Mouse (Mus musculus): ENCODE data around the gene Olfr1373. TPM values are rescaled to one million over a fixed set of nuclear protein-coding genes. Genes with fewer than 3 reads are reported as not detected.
"Not testable (repeated sequence)": the region's sequence is repeated elsewhere in the genome, so short reads cannot be mapped to it uniquely, and the experiment has no call there.

Gene Olfr1373
- polyA plus RNA-seq, 1 experiment from 2014 or later, result not detected

GRCm38 (mm10) chr11:52128316-52129061 is 16.8 kb downstream of the Olfr1373 start:
- Histone ChIP-seq H3K4me1 (peaks cover 3% of the 10 kb centered on the region; the same call in 1 of the 2 replicates), H3K36me3 (peaks cover 18% of the 10 kb centered on the region), H3K27me3 (replicated peaks) (no peaks in the 10 kb centered on the region), H3K4me3 (replicated peaks) (no peak overlapping the region), H3K9me3 (replicated peaks) (no peaks in the 10 kb centered on the region), H3K9ac (replicated peaks) (no peak overlapping the region), H3K27ac (replicated peaks) (no peak overlapping the region), H3K4me2 (no peak overlapping the region)
- ATAC-seq (ENCODE audit: low FRiP score), result no peak
- 63% methylated on average over 5 of the region's 5 CpGs for WGBS

- no peak overlapping the region for H3K27ac ChIP-seq (replicated peaks)
- H3K27me3 ChIP-seq (replicated peaks), result no peaks in the 10 kb centered on the region
- WGBS, result 83% methylated on average over 5 of the region's 5 CpGs
- no peak overlapping the region for H3K4me2 ChIP-seq
- H3K36me3 ChIP-seq, result peaks cover 22% of the 10 kb centered on the region
- peaks cover 3% of the 10 kb centered on the region; the same call in 1 of the 2 replicates for H3K4me1 ChIP-seq
- H3K9me3 ChIP-seq (replicated peaks), result no peaks in the 10 kb centered on the region
- ATAC-seq (ENCODE audit: low FRiP score), result no peak
- no peak overlapping the region for H3K4me3 ChIP-seq (replicated peaks)
- H3K9ac ChIP-seq (replicated peaks), result no peak overlapping the region
Measured at GRCm38 (mm10) chr11:52127760-52128159, 17.6 kb downstream of the Olfr1373 start.

- Histone ChIP-seq H3K9ac (replicated peaks) (no peak overlapping the region), H3K4me3 (replicated peaks) (no peak overlapping the region), H3K27ac (replicated peaks) (no peak overlapping the region), H3K4me2 (no peak overlapping the region), H3K9me3 (replicated peaks) (no peaks in the 10 kb centered on the region), H3K36me3 (peaks cover 28% of the 10 kb centered on the region), H3K4me1 (peaks cover 3% of the 10 kb centered on the region; the same call in 1 of the 2 replicates), H3K27me3 (replicated peaks) (no peaks in the 10 kb centered on the region)
- no peak for ATAC-seq (ENCODE audit: low FRiP score)
- WGBS, result 63% methylated on average over 3 of the region's 3 CpGs
Measured at GRCm38 (mm10) chr11:52127169-52127568, 18.2 kb downstream of the Olfr1373 start.

- peaks cover 3% of the 10 kb centered on the region; the same call in 1 of the 2 replicates for H3K4me1 ChIP-seq
- ATAC-seq (ENCODE audit: low FRiP score), result no peak
- no peak overlapping the region for H3K9ac ChIP-seq (replicated peaks)
- no peak overlapping the region for H3K4me2 ChIP-seq
- no peaks in the 10 kb centered on the region for H3K27me3 ChIP-seq (replicated peaks)
- no peak overlapping the region for H3K4me3 ChIP-seq (replicated peaks)
- 93% methylated on average over 4 of the region's 4 CpGs for WGBS
- H3K9me3 ChIP-seq (replicated peaks), result no peaks in the 10 kb centered on the region
- no peak overlapping the region for H3K27ac ChIP-seq (replicated peaks)
- H3K36me3 ChIP-seq, result peaks cover 53% of the 10 kb centered on the region
Measured at GRCm38 (mm10) chr11:52124468-52124867, 20.9 kb downstream of the Olfr1373 start.

GRCm38 (mm10) chr11:52122045-52122444 is 23.3 kb downstream of the Olfr1373 start:
- ATAC-seq (ENCODE audit: low FRiP score), result no peak
- Histone ChIP-seq H3K9ac (replicated peaks) (no peak overlapping the region), H3K4me3 (replicated peaks) (no peak overlapping the region), H3K4me1 (no peaks in the 10 kb centered on the region), H3K27ac (replicated peaks) (no peak overlapping the region), H3K27me3 (replicated peaks) (no peaks in the 10 kb centered on the region), H3K4me2 (no peak overlapping the region), H3K9me3 (replicated peaks) (no peaks in the 10 kb centered on the region), H3K36me3 (peaks cover 77% of the 10 kb centered on the region)
- WGBS, result 90% methylated on average over 6 of the region's 6 CpGs

- not testable (repeated sequence) for H3K27me3 ChIP-seq (replicated peaks); H3K4me1 ChIP-seq; H3K9ac ChIP-seq (replicated peaks); H3K4me3 ChIP-seq (replicated peaks); H3K4me2 ChIP-seq; H3K27ac ChIP-seq (replicated peaks); H3K9me3 ChIP-seq (replicated peaks); ATAC-seq (ENCODE audit: low FRiP score)
- H3K36me3 ChIP-seq, result peaks cover 90% of the 10 kb centered on the region
Measured at GRCm38 (mm10) chr11:52120415-52120814, 24.9 kb downstream of the Olfr1373 start.

- Histone ChIP-seq H3K4me1 (no peaks in the 10 kb centered on the region), H3K27me3 (replicated peaks) (no peaks in the 10 kb centered on the region), H3K36me3 (peaks cover 73% of the 10 kb centered on the region), H3K9ac (replicated peaks) (no peak overlapping the region), H3K27ac (replicated peaks) (no peak overlapping the region), H3K9me3 (replicated peaks) (no peaks in the 10 kb centered on the region), H3K4me2 (no peak overlapping the region), H3K4me3 (replicated peaks) (no peak overlapping the region)
- no peak for ATAC-seq (ENCODE audit: low FRiP score)
- WGBS, result 98% methylated on average over 7 of the region's 7 CpGs
Measured at GRCm38 (mm10) chr11:52117156-52117555, 28.2 kb downstream of the Olfr1373 start.

GRCm38 (mm10) chr11:52116117-52116516 is 29.2 kb downstream of the Olfr1373 start:
- H3K4me2 ChIP-seq; H3K4me1 ChIP-seq; H3K4me3 ChIP-seq (replicated peaks); H3K9me3 ChIP-seq (replicated peaks); ATAC-seq (ENCODE audit: low FRiP score); H3K27ac ChIP-seq (replicated peaks); H3K9ac ChIP-seq (replicated peaks); H3K27me3 ChIP-seq (replicated peaks): not testable (repeated sequence)
- H3K36me3 ChIP-seq, result peaks cover 62% of the 10 kb centered on the region
- WGBS, result 95% methylated on average over 6 of the region's 6 CpGs

GRCm38 (mm10) chr11:52115479-52115878 is 29.8 kb downstream of the Olfr1373 start:
- WGBS, result 95% methylated on average over 3 of the region's 3 CpGs

GRCm38 (mm10) chr11:52109421-52109820 is 35.9 kb downstream of the Olfr1373 start:
- 90% methylated on average over 1 of the region's 1 CpGs for WGBS
- H3K4me3 ChIP-seq (replicated peaks), result no peak overlapping the region
- peaks cover 2% of the 10 kb centered on the region for H3K36me3 ChIP-seq
- H3K4me1 ChIP-seq, result peaks cover 16% of the 10 kb centered on the region
- no peaks in the 10 kb centered on the region for H3K9me3 ChIP-seq (replicated peaks)
- H3K27me3 ChIP-seq (replicated peaks), result no peaks in the 10 kb centered on the region
- no peak overlapping the region for H3K4me2 ChIP-seq
- no peak overlapping the region for H3K9ac ChIP-seq (replicated peaks)
- no peak overlapping the region for H3K27ac ChIP-seq (replicated peaks)
- ATAC-seq (ENCODE audit: low FRiP score), result no peak

More at GRCm38 (mm10) chr11:52115479-52115878, 29.8 kb downstream of the Olfr1373 start:
- Histone ChIP-seq H3K9ac (replicated peaks) (no peak overlapping the region), H3K4me2 (no peak overlapping the region), H3K36me3 (peaks cover 58% of the 10 kb centered on the region), H3K9me3 (replicated peaks) (no peaks in the 10 kb centered on the region), H3K27ac (replicated peaks) (no peak overlapping the region), H3K4me3 (replicated peaks) (no peak overlapping the region), H3K27me3 (replicated peaks) (no peaks in the 10 kb centered on the region), H3K4me1 (no peaks in the 10 kb centered on the region)
- no peak for ATAC-seq (ENCODE audit: low FRiP score)

GRCm38 (mm10) chr11:52108796-52109195 is 36.5 kb downstream of the Olfr1373 start:
- 94% methylated on average over 5 of the region's 5 CpGs for WGBS
- H3K27me3 ChIP-seq (replicated peaks), result no peaks in the 10 kb centered on the region
- no peak for ATAC-seq (ENCODE audit: low FRiP score)
- H3K4me3 ChIP-seq (replicated peaks), result no peak overlapping the region
- no peak overlapping the region for H3K27ac ChIP-seq (replicated peaks)
- H3K4me1 ChIP-seq, result peaks cover 19% of the 10 kb centered on the region
- H3K4me2 ChIP-seq, result no peak overlapping the region
- no peak overlapping the region for H3K9ac ChIP-seq (replicated peaks)
- H3K36me3 ChIP-seq, result no peaks in the 10 kb centered on the region; the same call in 1 of the 2 replicates
- H3K9me3 ChIP-seq (replicated peaks), result no peaks in the 10 kb centered on the region

GRCm38 (mm10) chr11:52106438-52106837 is 38.9 kb downstream of the Olfr1373 start:
- no peak for ATAC-seq (ENCODE audit: low FRiP score)
- H3K9ac ChIP-seq (replicated peaks), result no peak overlapping the region
- H3K4me2 ChIP-seq, result no peak overlapping the region
- no peaks in the 10 kb centered on the region for H3K27me3 ChIP-seq (replicated peaks)
- H3K4me3 ChIP-seq (replicated peaks), result no peak overlapping the region
- H3K9me3 ChIP-seq (replicated peaks), result no peaks in the 10 kb centered on the region
- no peak overlapping the region for H3K27ac ChIP-seq (replicated peaks)
- H3K36me3 ChIP-seq, result no peaks in the 10 kb centered on the region
- H3K4me1 ChIP-seq, result peaks cover 32% of the 10 kb centered on the region
- WGBS, result 91% methylated on average over 1 of the region's 1 CpGs
